Mouse (Mus musculus) heart, embryonic 15.5 days (tissue): ENCODE results near the gene Prm3. TPM values are rescaled to one million over a fixed set of nuclear protein-coding genes. Genes with fewer than 3 reads are reported as not detected.

Experiments
- ATAC-seq: fragments of 200-750 bp; cut with Nextera tagmentation; replicated peaks from 2 replicates; pipeline ENCODE4 v1.8.0; 2017; ENCODE audit warnings: low read depth, moderate TSS enrichment; ENCODE audit not compliant: insufficient number of reproducible peaks, insufficient read depth, low FRiP score
- H3K27ac ChIP-seq: fragments of 300-500 bp; sonication (generic); 2 replicates; pipeline ENCODE4 v1.5.1; 2015; ENCODE audit warnings: mild to moderate bottlenecking, inconsistent platforms
- H3K27me3 ChIP-seq: fragments of 300-500 bp; sonication (generic); 2 replicates; pipeline ENCODE4 v1.6.1; 2015; ENCODE audit warnings: inconsistent platforms
- H3K36me3 ChIP-seq: fragments of 300-500 bp; sonication (generic); 2 replicates; pipeline ENCODE4 v1.6.1; 2015; ENCODE audit warnings: mild to moderate bottlenecking, inconsistent platforms
- H3K4me1 ChIP-seq: fragments of 300-500 bp; sonication (generic); replicated peaks from 2 replicates; pipeline ENCODE4 v1.6.1; 2015; ENCODE audit warnings: inconsistent platforms
- H3K4me2 ChIP-seq: fragments of 300-500 bp; sonication (generic); 2 replicates; pipeline ENCODE4 v1.6.1; 2015; ENCODE audit warnings: inconsistent platforms, mild to moderate bottlenecking, moderate library complexity
- H3K4me3 ChIP-seq: fragments of 300-500 bp; sonication (generic); 2 replicates; pipeline ENCODE4 v1.5.1; 2015; ENCODE audit warnings: mild to moderate bottlenecking, inconsistent platforms
- H3K9ac ChIP-seq: fragments of 300-500 bp; sonication (generic); 2 replicates; pipeline ENCODE4 v1.6.1; 2015; ENCODE audit warnings: mild to moderate bottlenecking, inconsistent platforms
- H3K9me3 ChIP-seq: fragments of 300-500 bp; sonication (generic); replicated peaks from 2 replicates; pipeline ENCODE4 v1.6.1; 2016; ENCODE audit warnings: inconsistent platforms
- WGBS: fragments of 180-500 bp; shearing (Covaris S2); methylation state at CpG from one replicate; pipeline ENCODE4 v1.1.7; 2015; ENCODE audit warnings: mixed read lengths; 5-methylcytosine and 5-hydroxymethylcytosine counted together
- polyA plus RNA-seq: library from polyadenylated mRNA; unstranded; fragments of >200 nt; fragmentation: Nextera tagmentation; extraction: Ambion mirVana; gene quantifications from 2 replicates; pipeline ENCODE4 v1.2.1, GENCODE M21; 2015

Prm3 gene
- polyA plus RNA-seq, 1 experiment from 2014 or later: not detected

DNA sequence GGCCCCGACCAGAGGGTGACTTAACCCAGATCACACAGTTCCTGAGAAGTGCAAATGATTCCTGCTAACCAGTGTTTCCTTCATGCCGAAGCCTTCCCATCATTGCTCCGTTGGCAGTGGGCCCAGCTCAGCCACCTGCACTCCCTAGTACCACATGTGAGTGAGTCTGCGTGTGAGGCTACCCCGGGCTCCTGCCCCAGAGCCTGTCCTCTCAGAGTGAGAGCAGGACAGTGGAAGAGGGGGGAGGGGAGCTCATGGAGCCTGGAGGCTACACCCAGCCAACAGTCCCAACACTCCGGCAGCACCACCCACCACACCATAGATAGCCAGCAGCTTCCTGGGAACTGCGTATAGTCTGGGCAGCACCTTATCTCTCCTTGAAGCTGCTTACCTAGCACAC, 40.9 kb downstream of the Prm3 start:
- 22% methylated on average over 7 of the region's 7 CpGs for WGBS
- H3K9me3 ChIP-seq: no peaks in the 10 kb centered on the region
- peak; percentile 61 for ATAC-seq
- H3K4me3 ChIP-seq: no peak overlapping the region
- no peak overlapping the region for H3K9ac ChIP-seq
- H3K27me3 ChIP-seq: no peaks in the 10 kb centered on the region
- H3K27ac ChIP-seq: no peak overlapping the region
- H3K36me3 ChIP-seq: no peaks in the 10 kb centered on the region
- H3K4me2 ChIP-seq: no peak overlapping the region
- H3K4me1 ChIP-seq: peaks cover 15% of the 10 kb centered on the region

DNA sequence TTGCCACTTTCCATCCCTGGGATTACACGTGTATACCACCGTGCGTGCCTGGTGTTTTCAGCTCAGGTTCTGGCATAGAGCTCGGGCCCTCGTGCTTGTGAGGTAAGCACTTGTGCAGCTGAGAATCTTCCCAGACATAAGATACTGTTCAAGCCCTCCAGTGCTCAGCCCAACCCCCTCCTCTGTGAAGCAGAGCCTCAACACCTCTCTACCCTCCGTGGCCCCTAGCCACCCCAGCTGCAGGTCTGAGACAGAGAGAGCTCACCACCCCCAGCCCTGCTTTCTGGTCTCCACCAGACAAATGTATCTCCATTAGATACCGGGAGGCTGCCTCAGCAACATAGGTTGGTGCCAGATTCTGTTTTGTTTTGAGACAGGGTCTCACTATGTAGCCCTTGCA, 41.5 kb downstream of the Prm3 start:
- Histone ChIP-seq H3K9me3 (no peaks in the 10 kb centered on the region), H3K27me3 (no peaks in the 10 kb centered on the region), H3K4me3 (no peak overlapping the region), H3K4me1 (peaks cover 15% of the 10 kb centered on the region), H3K27ac (no peak overlapping the region), H3K9ac (no peak overlapping the region), H3K4me2 (no peak overlapping the region), H3K36me3 (no peaks in the 10 kb centered on the region)
- no peak for ATAC-seq
- WGBS: 25% methylated on average over 7 of the region's 7 CpGs

DNA sequence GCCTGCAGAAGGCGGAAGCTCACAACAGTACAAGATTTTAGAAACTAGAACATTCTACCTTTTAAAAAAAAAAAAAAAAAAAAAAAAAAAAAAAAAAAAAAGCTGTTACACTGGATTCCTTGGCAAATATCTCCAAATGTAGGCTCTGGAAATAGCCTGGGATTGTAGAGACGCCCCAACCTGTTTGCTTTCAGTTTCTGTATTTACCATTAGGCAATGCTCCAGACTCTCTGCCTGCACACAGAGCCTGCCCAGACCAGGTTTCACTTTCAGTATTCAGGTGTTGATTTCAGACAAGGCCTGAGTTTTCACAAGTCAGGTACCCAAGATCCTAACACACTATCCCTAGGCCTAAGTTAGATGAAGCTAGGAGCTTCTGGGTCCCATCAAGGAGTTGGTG, 49.6 kb downstream of the Prm3 start:
- Histone ChIP-seq H3K36me3 (no peaks in the 10 kb centered on the region), H3K9ac (no peak overlapping the region), H3K27me3 (no peaks in the 10 kb centered on the region), H3K9me3 (no peaks in the 10 kb centered on the region), H3K27ac (no peak overlapping the region), H3K4me2 (no peak overlapping the region), H3K4me3 (no peak overlapping the region), H3K4me1 (peaks cover 32% of the 10 kb centered on the region)
- WGBS: 70% methylated on average over 2 of the region's 2 CpGs
- ATAC-seq: no peak

Other genes with a start within 250 kb of the Prm3 start
- 15.0 and 19.7 TPM in 2 replicates for gene Dexi, start 247.9 kb downstream of the Prm3 start, polyA plus RNA-seq
- gene Clec16a, start 245.6 kb downstream of the Prm3 start, polyA plus RNA-seq: 29.9 and 30.4 TPM in 2 replicates
- 5.1 and 8.3 TPM in 2 replicates for gene Socs1, start 5.4 kb downstream of the Prm3 start, polyA plus RNA-seq
- gene Tnp2, start 2.3 kb downstream of the Prm3 start, polyA plus RNA-seq: not detected in 2 replicates
- not detected in 2 replicates for gene Prm2, start 5.2 kb upstream of the Prm3 start, polyA plus RNA-seq
- gene Prm1, start 14.9 kb upstream of the Prm3 start, polyA plus RNA-seq: 0.30 TPM in 1 of 2 replicates, not detected in the other
- gene Gm11172, start 22.0 kb upstream of the Prm3 start, polyA plus RNA-seq: not detected in 2 replicates
- gene Rmi2, start 44.1 kb upstream of the Prm3 start, polyA plus RNA-seq: 2.1 and 3.5 TPM in 2 replicates